Mouse (Mus musculus) induced T-regulatory cell, adult 2 months (primary cell): Measurements from ENCODE around the gene Banf1.
"Not testable (repeated sequence)": the region's sequence is repeated elsewhere in the genome, so short reads cannot be mapped to it uniquely, and the experiment has no call there.

Experiments used
- DNase-seq: peaks from one replicate; pipeline ENCODE4 v3.0.0-alpha.2; 2012; ENCODE audit warnings: low read depth

The Banf1 gene

DNA sequence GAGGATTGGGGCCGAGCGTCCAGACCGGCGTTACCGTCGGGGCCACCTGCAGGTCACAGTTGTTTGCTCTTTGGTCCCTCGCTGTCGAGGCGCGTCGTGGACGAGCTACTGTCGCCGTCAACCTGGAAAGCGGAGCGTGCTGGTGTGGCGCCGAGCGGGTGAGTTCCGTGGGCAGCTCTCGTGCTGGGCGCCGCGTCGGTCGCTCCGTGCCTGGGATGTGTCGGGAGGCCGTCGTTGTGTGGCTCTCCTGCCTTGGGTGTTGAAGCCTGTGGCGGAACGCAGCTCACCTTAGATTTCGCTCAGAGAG, at the start of gene Banf1:
Banf1 (minus strand) TSS at position 116 of the 307 bp plus-strand sequence.
- no peak for DNase-seq

DNA sequence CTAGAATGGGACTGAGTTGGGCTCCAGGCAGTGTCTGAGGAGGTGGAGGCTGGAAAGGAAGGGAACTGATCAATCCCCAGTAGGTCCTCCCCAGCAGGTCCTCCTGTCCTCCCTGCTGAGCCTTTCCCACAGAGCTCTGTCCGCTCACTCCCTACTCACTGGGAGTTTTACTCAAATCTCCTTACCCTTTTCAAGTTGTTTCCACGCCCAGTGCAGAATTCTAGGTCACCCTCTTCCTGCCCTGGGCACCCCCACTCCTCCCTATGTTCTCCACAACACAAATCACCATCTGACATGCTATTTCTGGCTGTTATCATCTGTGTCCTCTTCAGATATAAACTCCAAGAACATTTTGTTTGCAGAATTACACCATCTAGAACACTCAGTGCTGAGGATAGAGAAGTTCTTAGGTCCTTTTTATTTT, 47.6 kb upstream of the Banf1 start:
- DNase-seq, result no peak

DNA sequence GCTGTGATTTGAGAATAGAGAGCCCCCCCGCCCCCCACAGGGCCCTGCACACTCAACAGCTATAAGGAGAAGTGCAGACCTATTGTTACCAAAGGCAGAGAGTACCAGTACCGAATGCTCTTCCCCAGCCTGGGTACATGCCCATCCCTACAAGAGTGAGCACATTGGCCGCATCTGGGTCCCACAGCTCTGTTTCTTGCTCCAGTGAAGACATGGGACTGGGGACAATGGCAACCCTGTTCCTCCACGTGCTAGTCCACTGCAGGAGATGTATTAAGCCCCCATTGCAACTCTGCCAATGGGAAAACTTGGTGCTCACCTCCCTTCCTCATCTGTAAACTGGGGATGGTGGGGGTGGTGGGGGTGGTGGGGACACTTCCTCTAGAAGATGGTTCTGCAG, 46.9 kb upstream of the Banf1 start:
- no peak for DNase-seq

DNA sequence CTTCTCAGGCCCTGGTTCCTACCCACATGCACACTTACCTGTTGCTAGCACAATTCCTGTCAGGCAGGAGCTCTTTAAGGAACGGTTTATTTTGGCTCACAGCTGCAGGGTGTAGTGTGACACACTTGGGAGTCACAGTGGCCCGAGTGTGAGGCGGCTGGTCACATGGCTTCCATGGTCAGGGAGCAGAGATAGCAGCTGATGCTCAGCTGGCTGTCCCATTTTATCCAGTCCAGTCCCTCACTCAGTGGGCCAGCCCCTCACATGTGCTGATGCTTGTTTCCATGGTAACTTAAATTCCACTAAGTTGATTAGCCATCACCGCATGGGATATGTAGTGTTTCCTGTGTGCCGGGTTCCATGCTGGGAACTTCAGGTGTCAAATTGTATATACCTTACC, 45.0 kb upstream of the Banf1 start:
- no peak for DNase-seq

DNA sequence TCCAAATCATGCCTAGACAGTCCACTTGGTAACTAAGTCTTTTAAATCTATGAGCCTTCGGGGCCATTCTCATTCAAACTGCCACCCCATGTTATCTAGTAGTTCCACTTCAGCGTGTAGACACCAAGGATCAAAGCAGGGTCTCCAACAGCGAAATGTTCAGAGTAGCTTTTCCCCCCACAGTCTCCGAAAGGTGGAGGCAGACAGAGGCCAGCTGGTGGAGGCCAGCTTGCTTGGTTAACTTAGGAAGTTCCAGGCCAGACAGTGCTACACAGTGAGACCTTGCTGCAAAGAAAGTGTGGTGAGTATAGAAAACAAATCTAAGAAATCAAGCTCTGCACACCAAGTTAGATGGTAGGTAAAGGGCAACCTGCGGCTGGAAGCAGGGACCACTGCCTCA, 43.7 kb upstream of the Banf1 start:
- DNase-seq, result no peak

DNA sequence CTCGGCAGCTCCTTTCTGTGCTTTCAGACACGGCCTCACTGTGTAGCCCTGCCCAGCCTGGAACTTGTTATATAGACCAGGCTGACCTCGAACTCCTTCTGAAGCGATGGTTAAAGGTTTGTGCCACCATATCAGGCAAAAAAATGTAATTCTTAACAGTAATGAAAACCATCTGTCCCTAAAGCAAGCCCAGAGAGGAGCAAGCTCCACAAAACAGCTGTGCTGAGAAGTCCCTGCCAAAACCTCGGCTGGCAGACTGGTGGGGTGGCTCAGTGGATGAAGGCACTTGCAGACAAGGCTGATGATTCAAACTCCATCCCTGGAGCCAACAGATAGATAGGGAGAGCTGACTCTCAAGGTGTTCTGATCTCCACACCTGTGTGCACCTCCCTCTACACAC, 42.1 kb upstream of the Banf1 start:
- DNase-seq, result no peak

DNA sequence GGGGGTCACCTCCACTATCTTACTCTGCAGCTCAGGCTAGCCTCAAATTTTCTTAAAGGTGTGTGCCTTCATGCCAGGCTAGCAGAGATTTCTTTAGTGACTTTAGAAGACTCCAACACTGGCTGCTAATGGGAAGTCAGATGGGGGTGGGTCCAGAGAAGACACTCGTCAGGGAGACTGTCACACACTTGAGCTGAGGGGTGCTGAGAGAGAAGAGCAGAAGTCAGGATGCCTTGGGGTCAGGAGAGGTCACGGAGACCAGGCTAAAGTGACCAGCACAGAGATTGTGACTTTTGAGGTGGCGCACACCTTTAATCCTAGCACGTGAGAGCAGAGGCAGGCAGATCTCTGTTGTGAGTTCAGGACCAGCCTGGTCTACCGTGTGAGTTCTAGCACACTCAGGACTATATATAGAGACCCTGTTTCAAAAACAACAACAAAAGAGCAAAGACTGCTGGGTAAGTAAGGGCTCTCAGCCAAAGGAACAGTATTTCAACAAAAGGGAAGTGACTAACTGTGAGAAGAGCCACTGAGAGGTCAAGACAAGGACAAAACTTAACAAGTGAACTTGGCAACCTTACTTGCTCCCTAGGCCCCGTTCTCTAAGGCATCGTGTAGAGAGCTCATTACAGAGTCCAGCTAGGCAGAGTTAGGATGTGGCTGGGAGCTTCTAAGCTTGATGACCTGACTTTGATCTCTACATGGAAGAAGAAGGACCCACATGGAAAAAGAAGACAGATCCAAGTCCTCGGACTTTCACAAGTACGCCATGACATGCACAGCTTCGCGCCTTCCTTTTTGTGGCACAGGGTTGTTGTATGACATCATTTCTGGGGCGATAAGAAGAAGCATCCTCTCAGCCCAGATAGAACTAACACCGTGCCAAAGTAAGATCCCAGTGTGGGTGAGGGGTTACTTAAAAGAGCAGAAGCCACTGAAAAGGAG, 41.4 kb upstream of the Banf1 start:
- DNase-seq, result peak; percentile 59

DNA sequence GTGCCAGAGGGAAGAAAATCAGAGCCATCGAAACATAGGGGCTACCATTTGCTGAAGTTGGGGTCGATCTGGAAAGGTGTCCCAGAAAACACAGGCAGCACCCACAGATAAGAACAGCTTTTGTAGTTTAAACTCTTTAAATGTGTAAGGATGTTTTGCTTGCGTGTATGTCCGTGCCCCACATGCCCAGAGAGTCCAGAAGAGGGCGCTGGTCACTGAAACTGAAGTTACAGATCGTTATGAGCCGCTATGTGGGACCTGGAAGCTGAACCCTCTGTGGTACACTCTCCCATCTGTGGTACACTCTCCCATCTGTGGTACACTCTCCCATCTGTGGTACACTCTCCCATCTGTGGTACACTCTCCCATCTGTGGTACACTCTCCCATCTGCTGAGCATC, 40.2 kb upstream of the Banf1 start:
- peak; percentile 92 for DNase-seq

DNA sequence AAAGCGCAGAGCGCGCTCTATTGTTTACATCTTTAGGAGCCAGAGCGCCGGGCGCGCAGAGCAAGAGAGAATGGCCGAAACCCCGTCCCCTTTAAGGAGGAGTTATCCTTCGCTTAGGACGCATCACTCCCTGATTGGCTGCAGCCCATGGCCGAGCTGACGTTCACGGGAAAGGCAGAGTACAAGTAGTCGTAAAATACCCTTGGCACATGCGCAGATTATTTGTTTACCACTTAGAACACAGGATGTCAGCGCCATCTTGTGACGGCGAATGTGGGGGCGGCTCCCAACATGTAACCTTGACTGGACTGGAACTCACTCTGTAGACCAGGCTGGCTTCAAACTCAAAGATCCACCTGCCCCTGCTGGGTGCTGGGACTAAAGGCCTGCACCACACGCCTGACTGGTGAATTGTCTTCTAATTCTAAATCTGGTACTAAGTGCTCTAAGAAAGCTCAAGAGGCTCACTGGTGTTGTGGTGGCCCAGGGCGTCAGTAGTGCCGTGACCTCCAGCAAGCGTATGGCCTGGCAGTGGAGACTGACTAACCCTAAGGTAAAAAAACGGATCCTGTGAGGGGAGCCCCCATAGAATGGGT, 39.7 kb upstream of the Banf1 start:
- DNase-seq, result peak; percentile 89

DNA sequence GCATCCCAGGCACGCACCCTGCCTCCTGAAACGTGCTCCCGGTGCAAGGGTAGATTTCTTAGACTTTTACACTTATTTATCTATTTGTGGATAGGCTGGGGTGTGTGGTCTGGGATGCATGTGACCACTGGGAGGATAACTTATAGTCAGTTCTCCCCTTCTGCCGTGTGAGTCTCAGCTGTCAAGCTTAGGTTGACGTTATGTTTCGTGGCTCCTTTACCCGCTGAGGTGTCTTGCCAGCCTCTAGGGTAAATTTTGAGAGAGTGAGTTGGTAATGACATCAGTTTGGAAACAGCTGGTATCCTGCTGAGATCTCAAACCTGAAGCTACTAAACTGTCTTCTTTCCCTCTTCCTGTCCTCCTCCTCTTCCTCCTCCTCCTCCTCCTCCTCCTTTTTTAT, 39.0 kb upstream of the Banf1 start:
- DNase-seq, result peak; percentile 86

DNA sequence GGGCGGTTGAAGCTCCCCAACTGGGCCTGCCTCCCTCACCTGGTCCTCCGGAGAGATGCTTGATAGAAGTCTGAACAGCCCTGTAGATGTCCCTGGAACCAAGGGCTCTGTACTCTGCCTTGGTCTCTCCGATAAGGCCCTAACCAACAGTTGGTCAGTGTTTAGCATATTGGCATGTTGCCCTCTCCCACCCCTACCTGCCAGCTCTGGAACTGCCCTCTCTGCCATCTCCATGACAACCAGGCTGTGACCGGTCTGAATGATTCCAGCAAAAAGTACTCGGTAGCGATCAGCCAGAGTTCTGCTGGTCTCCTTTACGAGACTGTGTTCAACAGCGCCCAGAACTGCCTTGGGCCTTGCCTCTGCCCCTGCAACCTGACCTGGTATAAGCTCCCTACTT, 35.3 kb upstream of the Banf1 start, which contains the start of gene Tsga10ip:
Tsga10ip (minus strand) TSS at position 234 of the 400 bp plus-strand sequence.
- DNase-seq, result no peak

DNA sequence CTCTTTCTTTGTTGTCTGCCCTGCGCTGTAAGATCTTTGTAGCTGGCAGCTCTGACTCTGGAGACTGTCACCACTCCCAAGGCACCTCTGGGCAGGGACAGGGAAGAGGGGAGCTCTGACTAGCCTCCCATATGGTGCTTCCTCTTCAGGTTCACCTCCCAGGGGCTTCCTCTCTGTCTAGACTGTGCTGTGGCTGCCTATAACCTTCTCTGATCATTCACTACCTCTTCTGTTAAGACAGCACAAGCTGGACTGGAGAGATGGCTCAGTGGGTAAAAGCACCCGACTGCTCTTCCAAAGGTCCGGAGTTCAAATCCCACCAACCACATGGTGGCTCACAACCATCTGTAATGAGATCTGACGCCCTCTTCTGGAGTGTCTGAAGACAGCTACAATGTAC, 34.1 kb upstream of the Banf1 start:
- DNase-seq, result not testable (repeated sequence)

DNA sequence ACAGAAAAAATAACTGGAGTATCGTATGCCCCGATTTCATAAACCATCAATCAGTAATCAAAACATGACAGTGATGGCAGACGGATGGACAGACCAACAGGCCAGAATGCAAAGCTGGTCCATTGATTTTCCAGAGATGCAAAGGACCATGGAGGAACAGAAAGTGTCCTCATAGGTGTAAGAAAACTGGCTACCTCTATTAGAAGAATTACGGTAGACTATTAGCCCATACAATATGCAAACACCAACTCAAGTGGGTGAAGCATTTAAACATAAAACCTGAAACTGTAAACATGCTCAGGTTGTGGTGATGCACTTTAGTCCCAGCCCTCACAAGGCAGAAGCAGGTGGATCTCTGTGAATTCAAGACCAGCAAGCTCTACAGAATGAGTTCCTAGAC, 28.4 kb upstream of the Banf1 start:
- peak; percentile 19 for DNase-seq

DNA sequence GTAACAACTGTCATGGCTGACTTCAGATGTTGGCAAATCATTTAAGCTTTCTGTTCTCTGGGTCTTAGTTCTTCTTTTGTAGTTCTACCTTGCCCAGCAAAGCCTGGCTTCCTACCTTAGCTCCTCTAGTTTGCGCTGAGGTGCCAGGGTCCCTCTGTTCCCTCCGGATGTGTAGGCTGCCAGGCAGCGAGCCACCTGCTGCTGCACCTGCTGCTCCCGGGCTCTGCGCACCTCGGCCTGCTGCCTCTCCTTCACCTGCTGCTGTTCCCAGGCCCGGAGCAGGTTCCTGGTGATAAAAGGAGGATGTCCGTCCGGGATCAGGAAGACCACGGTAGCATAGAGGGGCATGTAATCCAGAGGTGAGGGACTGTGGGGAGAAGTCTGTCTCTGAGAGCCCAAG, 27.2 kb upstream of the Banf1 start:
- DNase-seq, result no peak

DNA sequence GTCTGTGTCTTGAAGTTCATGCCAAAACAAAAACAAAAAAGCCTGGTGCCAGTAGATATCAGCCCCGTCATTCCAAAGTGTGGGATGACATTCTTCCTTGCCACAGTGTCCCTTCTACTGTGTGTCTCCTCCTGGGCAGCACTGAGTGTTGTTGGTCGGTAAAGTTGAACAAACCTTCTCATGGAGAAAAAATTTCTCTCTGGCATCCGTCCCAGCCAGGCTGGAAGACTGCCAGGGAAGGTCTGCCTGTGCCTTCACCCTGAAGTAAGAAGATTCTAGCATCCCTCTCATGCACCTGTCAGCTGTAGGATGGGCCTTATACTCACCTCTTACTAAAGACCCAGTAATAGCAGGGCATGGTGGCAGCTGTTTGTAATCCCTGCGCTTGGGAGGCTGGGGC, 25.9 kb upstream of the Banf1 start:
- DNase-seq, result no peak

DNA sequence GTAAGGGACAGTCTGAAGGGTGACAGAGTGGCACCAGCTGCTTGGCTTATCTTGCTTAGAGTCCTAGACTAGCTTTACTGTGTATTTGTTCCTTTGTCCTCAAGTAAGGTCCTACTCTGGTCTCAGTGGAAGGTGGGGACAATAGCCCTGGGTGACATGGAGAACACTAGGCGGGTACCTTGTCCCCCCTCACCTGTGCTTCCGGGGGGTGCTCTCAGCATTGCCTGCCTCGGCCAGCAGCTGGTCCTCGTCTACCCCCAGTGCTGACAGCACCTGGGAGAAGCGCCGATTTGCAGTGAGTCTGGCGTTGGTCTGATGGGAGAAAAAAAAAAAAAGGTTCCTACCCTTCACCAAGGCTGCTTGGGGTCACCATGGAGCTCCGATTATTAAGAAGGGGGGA, 23.4 kb upstream of the Banf1 start:
- no peak for DNase-seq

DNA sequence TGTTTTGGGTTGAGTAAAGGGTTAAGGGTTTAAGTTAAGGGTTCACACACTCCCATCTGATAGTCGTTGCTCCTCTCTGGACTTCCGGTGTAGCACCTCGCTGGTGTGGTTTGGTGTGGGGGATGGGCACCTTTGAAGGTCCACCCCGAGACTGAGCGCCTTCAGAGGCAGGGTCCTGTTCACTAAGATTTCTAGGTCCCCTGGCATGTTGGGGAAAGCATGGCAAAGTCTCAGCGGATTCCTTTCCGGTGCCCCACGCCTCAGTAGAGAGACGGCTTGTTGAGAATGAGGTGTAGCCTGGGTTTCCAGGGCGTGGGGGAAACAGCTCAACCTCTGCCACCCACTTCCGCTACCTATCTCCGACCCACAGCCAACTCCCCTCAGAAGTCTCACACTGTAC, 22.7 kb upstream of the Banf1 start:
- peak; percentile 91 for DNase-seq

DNA sequence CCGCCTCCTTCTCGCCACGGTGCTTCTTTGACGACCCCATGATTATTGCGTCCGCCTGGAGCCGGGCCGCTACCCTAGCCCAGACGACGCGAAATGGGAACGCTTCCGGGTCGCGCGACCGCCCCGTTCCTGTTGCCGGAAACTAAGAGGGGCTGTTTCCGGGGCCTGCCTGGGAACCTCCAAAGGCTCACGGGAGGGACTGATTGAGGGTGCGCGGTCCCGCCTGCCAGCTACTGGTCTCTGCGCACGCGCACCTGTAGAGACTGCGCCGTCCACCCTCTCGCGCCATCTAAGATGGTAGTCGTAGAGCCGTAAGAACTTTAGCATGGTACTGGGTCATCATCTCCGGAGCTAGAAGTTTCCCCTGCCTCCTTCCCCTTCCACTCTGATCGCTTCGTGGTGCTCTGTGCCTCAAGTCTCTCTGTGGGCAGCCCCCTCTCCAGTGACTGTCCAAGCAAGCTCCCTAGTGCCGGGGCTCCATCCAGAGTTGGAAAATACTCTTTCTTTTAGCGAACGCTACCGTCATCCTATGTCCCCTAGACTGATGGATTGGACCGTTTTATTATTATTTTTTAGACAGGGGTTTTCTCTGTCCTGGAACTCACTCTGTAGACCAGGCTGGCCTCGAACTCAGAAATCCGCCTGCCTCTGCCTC, 21.7 kb upstream of the Banf1 start, which contains the start of gene Sart1:
Sart1 (minus strand) TSS at position 116 of the 655 bp plus-strand sequence.
- DNase-seq, result peak; percentile 97

DNA sequence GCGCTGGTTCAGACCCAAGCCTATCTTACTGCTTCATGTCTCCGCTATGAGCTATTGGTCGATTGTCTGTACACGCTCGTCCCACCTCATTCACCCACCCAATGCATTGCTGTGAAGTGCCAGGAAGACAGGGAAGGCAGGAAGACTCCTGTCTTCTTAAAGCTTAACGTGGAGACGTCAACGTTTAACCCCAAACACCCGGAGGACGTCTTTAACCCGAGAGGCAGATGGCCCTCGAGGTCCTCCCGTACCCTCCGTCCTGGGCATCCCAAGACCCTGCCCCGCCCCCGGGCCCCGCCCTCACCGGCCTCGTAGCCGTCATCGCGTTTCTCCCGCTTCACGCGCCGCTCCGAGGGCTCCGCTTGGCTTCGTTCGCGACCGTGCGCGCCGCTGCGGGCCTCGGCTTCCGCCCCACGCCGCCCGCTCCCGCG, 21.1 kb upstream of the Banf1 start:
- DNase-seq, result no peak

DNA sequence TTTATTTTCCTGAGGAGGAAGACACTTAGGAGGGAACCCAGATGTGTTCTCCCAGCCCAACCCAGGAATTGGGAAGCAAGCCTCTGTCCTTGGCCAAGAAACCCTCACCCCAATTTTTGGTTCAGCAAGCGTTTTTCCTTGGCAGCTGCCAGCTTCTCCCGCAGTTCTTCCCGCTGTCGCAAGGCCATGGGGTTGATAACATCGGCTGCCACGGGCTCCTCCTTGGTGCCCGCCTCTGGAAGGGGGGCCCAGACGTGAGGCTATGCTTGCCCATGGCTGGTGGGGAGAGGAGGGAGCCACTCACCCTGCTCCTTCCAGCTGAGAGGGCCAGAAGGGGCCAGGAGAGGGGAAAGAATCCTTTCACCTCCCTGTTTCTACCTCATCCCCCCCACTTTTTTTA, 17.7 kb upstream of the Banf1 start:
- no peak for DNase-seq

DNA sequence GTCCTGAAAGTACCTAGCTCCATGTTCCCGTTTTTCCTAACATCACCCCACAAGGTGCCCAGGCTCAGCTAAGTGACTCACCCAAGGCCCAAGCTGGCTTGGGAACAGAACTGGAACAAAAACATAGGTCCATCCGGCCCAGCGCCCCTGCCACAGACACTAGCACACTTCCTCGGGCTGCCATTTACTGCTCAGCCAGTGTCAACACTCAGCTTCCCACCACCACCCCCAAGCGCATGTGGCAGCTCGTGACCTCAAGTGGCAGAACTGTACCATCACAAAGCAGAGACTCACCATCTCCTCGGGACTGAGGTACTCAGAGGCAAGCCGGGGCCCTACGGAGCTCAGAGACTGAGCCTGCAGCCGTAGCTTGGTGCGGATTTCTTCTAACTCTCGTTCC, 16.4 kb upstream of the Banf1 start:
- no peak for DNase-seq

DNA sequence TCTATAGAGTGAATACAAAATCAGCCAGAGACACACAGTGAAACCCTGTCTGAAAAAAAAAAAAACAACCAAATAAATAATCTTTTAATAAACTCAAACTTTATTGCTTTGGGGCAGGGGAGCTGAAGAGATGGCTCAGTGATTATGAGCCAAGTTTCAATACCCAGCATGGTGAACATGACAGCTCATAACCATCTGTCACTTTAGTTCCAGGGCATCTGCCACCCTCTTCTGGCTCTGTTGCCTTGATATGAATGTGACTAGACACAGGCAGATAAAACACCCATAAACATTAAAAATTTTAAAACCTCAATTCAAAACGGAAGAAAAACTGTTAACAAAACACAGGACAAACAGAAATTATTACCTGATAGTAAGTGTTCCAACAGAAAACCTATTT, 10.5 kb upstream of the Banf1 start:
- DNase-seq, result no peak

DNA sequence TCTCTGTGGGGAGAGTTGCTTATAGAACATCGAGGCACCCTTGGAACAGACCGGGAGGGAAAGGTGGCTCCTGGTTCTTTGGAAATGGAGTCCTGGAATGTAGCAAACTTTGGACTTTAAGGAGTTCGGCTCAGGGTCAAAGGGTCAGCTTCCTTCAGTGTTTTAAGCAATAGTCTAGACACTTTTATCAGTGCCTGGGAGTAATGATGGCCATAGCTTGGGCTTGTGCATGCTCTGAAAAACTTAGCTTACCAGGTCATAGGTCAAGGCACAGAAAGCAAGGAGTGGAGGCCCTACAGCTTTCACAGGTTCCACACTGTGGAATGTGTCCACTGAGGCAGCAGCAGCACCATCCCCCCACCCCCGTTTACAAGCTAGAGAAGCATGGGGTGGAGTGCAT, 7.8 kb upstream of the Banf1 start:
- DNase-seq, result no peak
